Mouse (Mus musculus): ENCODE results near the gene Nos1. TPM values are rescaled to one million over a fixed set of nuclear protein-coding genes. Genes with fewer than 3 reads are reported as not detected.

Gene Nos1
- total RNA-seq, 2 experiments from 2014 or later, result 71.3 to 76.9 TPM

DNA sequence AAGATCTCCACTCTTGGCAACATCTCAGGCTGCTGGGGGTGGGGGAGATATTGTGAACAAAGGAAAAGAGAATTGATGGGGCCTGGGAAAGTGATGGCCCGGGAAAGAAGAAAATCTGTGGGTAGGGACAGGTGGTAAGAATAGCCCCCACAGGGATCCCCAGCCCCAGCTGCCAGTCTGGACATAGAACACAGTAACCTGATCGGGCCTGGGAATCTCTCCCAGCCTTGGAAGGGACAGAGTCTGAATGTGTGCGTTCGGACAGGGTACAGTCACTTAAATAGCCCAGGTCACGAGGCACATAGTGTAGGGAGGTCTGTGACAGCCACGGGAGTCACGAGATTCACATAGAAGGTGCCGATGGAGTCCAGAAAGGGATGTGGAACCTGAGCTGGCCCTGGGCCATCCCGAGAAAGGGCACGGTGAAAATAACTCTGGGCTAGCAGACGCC lies 21.3 kb downstream of the Nos1 start:
- DNase-seq (ENCODE audit: low spot score in 2 of 2), result no peak
- TF ChIP-seq CTCF (conservative IDR thresholded peaks at IDR 0.05), result no peak
- Histone ChIP-seq H3K27ac (no peak overlapping the region), H3K4me3 (no peak overlapping the region)

DNA sequence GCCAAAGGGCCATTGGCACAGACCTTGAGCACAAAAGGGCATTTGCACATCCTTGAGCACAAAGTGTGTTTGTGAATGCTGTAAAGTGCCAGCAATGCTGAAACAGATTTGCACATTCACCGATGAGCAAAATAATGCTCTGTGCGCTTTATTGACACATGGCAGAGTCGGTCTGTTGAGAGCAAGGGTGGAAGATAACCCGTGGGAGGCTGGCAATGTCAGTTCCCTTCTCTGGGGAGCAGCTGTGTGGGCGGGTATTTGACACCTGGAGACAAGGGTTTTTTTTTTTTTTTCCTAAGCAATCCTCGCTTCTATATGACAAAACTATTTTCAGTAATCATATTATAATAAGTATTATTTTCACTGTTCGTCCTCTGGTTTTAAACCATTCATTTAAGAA lies 22.7 kb downstream of the Nos1 start:
- Histone ChIP-seq H3K27ac (peak overlapping the region; percentile 53; the same call in 1 of the 2 replicates), H3K4me3 (no peak overlapping the region)
- DNase-seq (ENCODE audit: low spot score in 2 of 2), result no peak
- no peak for TF ChIP-seq CTCF (conservative IDR thresholded peaks at IDR 0.05)

GRCm38 (mm10) chr5:117810930-117811329 lies 30.1 kb downstream of the Nos1 start:
- TF ChIP-seq CTCF (conservative IDR thresholded peaks at IDR 0.05), result no peak
- Histone ChIP-seq H3K27ac (no peak overlapping the region), H3K4me3 (no peak overlapping the region)
- no peak for DNase-seq (ENCODE audit: low spot score in 2 of 2)

DNA sequence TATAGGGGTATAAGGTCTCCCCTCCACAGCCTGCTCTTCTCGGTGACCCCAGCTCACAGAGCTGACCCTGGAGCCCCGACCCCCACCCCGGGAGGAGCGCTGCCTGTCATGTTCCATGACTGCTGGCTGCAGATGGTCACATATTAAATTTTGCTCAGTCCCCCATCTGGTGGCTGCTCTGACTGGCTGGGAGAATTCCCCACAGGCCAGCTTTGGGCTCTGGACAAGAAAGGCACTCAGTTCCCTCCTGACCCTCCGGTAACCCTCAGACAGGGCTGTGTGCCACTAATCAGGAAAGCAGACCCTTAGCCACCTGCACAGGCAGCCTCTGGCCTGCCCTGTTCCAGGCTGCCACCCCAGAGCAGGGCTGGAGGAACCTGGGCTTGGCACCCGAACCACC lies 38.0 kb downstream of the Nos1 start:
- DNase-seq (ENCODE audit: low spot score in 2 of 2), result no peak

GRCm38 (mm10) chr5:117820445-117820844 lies 39.6 kb downstream of the Nos1 start:
- no peak for DNase-seq (ENCODE audit: low spot score in 2 of 2)
- H3K27ac ChIP-seq, result no peak overlapping the region
- H3K4me3 ChIP-seq, result no peak overlapping the region
- no peak for TF ChIP-seq CTCF (conservative IDR thresholded peaks at IDR 0.05)

More for the DNA sequence above, 38.0 kb downstream of the Nos1 start:
- no peak overlapping the region for H3K4me3 ChIP-seq
- no peak overlapping the region; the same call in 1 of the 2 replicates for H3K27ac ChIP-seq
- no peak for TF ChIP-seq CTCF (conservative IDR thresholded peaks at IDR 0.05)

GRCm38 (mm10) chr5:117823811-117824210 lies 43.0 kb downstream of the Nos1 start:
- Histone ChIP-seq H3K4me3 (no peak overlapping the region), H3K27ac (no peak overlapping the region)
- no peak for TF ChIP-seq CTCF (conservative IDR thresholded peaks at IDR 0.05)
- DNase-seq (ENCODE audit: low spot score in 2 of 2), result no peak

DNA sequence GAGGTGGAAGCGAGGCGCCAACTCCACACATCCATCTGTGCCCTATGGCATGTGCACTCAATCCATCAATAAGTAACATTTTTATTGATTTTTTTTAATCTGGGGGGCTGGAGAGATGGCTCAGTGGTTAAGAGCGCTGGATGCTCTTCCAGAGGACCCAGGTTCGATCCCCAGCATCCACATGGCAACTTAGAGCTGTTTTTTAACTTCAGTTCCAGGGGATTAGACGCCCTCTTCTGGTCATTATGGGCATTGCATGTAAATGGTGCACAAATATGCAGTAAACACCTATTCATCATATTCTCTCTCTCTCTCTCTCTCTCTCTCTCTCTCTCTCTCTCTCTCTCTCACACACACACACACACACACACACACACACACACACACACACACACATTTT lies 43.7 kb downstream of the Nos1 start:
- peak; percentile 61 for TF ChIP-seq CTCF (conservative IDR thresholded peaks at IDR 0.05)
- H3K27ac ChIP-seq, result no peak overlapping the region
- no peak for DNase-seq (ENCODE audit: low spot score in 2 of 2)
- H3K4me3 ChIP-seq, result no peak overlapping the region

DNA sequence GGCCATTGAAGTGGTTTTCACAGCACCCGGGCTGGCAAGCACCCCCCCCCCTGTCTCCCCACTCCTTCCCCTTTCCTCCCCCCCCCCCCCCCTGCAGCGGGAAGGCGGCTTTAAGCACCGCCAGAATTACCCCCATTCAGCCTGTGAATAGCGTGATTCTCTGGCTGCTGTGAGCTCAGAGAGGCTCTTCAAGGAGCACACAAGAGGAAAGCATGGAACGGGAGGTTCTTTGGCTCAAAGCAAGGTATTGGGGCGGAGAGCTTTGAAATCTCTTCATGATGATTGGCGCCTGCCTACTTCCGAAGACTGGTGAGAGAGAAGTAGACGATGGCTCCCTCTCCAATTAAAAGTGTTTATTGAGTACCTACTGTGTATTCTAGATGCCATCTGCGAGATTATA lies 44.5 kb downstream of the Nos1 start:
- DNase-seq (ENCODE audit: low spot score in 2 of 2), result no peak
- Histone ChIP-seq H3K4me3 (no peak overlapping the region), H3K27ac (no peak overlapping the region)
- TF ChIP-seq CTCF (conservative IDR thresholded peaks at IDR 0.05), result no peak

DNA sequence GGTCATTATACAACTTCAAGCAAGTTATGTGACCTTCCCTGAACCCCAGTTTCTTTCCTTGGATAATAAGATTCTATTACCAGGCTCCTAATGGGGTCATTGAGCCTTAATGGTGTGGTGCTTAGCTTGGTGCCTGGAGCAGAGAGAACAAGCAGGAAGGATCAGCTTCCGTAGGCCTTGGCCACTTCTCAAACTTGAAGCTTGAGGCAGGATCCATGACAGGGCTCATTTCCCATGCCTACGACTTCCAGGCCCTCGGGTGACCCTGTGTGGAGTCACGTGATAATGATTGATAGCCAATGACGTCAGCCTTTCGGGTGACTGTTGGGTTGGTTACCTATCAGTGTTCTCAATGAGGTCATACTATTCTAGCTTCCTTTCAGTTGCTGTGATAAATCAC lies 46.5 kb downstream of the Nos1 start:
- no peak overlapping the region for H3K27ac ChIP-seq
- TF ChIP-seq CTCF (conservative IDR thresholded peaks at IDR 0.05), result no peak
- DNase-seq (ENCODE audit: low spot score in 2 of 2), result no peak
- no peak overlapping the region for H3K4me3 ChIP-seq

- TF ChIP-seq CTCF (conservative IDR thresholded peaks at IDR 0.05), result peak; percentile 98
- Histone ChIP-seq H3K4me3 (no peak overlapping the region), H3K27ac (no peak overlapping the region)
- DNase-seq (ENCODE audit: low spot score in 2 of 2), result peak; percentile 62 to 82
These were observed 56.1 kb downstream of the Nos1 start for GRCm38 (mm10) chr5:117836930-117837329.

DNA sequence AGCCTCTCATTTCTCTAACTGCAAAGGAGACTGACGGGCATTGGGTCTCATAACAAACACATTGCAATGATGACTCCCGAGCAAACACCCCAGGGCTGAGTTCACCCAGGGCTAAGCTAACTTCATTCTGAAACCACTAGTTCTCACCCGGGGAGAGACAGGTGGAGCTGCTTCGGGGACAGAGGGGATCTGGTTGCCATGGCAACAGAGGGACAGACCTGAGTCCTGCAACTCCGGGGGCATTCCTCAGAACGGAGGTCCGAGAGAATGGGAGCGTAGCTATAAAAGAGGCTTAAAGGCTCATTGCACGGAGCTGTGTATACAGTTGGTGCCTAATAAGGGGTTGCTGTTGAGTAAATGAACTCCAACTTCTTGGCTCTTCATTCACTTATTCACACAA lies 56.9 kb downstream of the Nos1 start:
- Histone ChIP-seq H3K27ac (no peak overlapping the region), H3K4me3 (no peak overlapping the region)
- DNase-seq (ENCODE audit: low spot score in 2 of 2), result no peak
- TF ChIP-seq CTCF (conservative IDR thresholded peaks at IDR 0.05), result no peak

GRCm38 (mm10) chr5:117839501-117839900 lies 58.7 kb downstream of the Nos1 start:
- H3K4me3 ChIP-seq, result no peak overlapping the region
- no peak for DNase-seq (ENCODE audit: low spot score in 2 of 2)
- TF ChIP-seq CTCF (conservative IDR thresholded peaks at IDR 0.05), result no peak
- no peak overlapping the region for H3K27ac ChIP-seq

GRCm38 (mm10) chr5:117840203-117840602 lies 59.4 kb downstream of the Nos1 start:
- TF ChIP-seq CTCF (conservative IDR thresholded peaks at IDR 0.05), result no peak
- DNase-seq (ENCODE audit: low spot score in 2 of 2), result no peak
- H3K4me3 ChIP-seq, result no peak overlapping the region
- H3K27ac ChIP-seq, result 0 out of 2 replicates have a peak overlapping the region, but pooled peaks have one; percentile 28

- peak overlapping the region; percentile 94 for H3K27ac ChIP-seq
- TF ChIP-seq CTCF (conservative IDR thresholded peaks at IDR 0.05), result no peak
- peak overlapping the region; percentile 69 for H3K4me3 ChIP-seq
- peak in 1 of 2 experiments; percentile 39 for DNase-seq (ENCODE audit: low spot score in 2 of 2)
These were observed 60.2 kb downstream of the Nos1 start for GRCm38 (mm10) chr5:117840988-117841387.

All from layer of hippocampus, adult 2 months (tissue).